Mouse (Mus musculus): ENCODE measurements around the gene Pdcd6ip.

DNA sequence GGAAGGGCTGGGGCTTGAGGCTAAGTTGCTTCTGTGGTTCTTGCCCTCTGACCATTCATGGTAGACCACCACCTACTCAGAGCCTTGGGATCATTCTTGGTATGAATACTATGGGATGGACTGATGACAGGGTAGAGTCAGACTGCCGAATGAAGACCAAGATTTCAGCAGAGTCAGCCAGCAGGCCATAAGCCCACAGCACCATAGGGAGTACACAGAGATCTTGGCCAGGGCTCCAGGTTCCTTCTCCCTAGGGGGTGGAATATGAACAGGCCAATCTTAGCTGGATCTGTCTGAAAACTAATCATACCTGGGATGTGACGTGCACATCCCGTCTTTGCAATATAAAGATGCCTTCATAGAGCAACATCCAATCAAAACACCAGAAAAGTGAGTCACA is 23.5 kb upstream of the Pdcd6ip start:
- TF ChIP-seq MYOD1 (IDR thresholded peaks at IDR 0.05; ENCODE audit: control insufficient read depth in 1 of 3, insufficient read length in 2 of 3, low read depth in 2 of 3), result no peak
- no peak for TF ChIP-seq E2F4 (IDR thresholded peaks at IDR 0.05; ENCODE audit: insufficient read depth)
- no peak for TF ChIP-seq POLR2A (IDR thresholded peaks at IDR 0.05; ENCODE audit: insufficient read length, low read depth)
- no peak for TF ChIP-seq CEBPB (IDR thresholded peaks at IDR 0.05; ENCODE audit: insufficient read depth, poor library complexity, severe bottlenecking)
- no peak for TF ChIP-seq MAX (IDR thresholded peaks at IDR 0.05; ENCODE audit: low read depth)
- TF ChIP-seq REST (IDR thresholded peaks at IDR 0.05; ENCODE audit: insufficient read depth, insufficient read length), result no peak

Measured in myocyte (in vitro differentiated cells).